In the genomic region with DNA sequence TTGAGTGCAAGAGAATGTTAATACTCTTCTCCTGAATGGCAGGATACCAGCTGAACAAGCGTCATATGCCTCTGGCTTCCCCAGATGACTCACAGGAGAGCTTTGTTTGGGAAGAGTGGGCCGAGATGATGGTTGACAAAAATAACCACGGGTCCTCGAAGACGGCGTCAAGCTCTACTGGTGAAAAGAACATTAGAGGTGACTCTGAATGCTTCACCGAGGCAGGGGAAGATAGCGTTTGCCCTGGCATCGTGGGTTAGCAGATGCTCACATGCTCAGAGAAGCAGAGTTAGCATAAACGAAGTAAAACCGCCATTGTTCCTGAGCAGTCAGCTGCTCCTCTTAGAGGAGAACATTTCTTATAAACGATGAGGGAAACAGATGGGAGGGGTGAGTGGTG, we compare ENCODE assay signal across 14 mouse cellular contexts. TPM values are rescaled to one million over a fixed set of nuclear protein-coding genes. Genes with fewer than 3 reads are reported as not detected.
DNase-seq lines count a peak whose midpoint lies in the region; ATAC-seq and TF ChIP-seq lines count a peak whose summit lies in the region.
"Had no signal": no experiment of that assay in that cellular context is flagged by ENCODE, and none has a peak within 500 bp of the region (broad histone marks: within the 10 kb centered on the region; RNA-seq: fewer than 3 reads in every experiment).

No protein-coding gene starts in this region.

- H3K36me3 ChIP-seq in forebrain, postnatal 0 days (ENCODE audit: insufficient read depth): no peaks in the 10 kb centered on the region
- no peaks in the 10 kb centered on the region for H3K36me3 ChIP-seq in forebrain, embryonic 15.5 days
- H3K36me3 ChIP-seq in forebrain, embryonic 10.5 days (replicated peaks): peaks cover 26% of the 10 kb centered on the region
- H3K36me3 ChIP-seq: midbrain, embryonic 15.5 days had no signal

- H3K27ac ChIP-seq in forebrain, postnatal 0 days (ENCODE audit: low read depth, low read length): no peak overlapping the region
- H3K27ac ChIP-seq in forebrain, embryonic 15.5 days (replicated peaks): no peak overlapping the region
- H3K27ac ChIP-seq in olfactory bulb, adult 2 months (ENCODE audit: insufficient read depth, low read depth, low read length): peak overlapping the region; percentile 99
- H3K27ac ChIP-seq in forebrain, embryonic 10.5 days: no peak overlapping the region
- H3K27ac ChIP-seq: intestine, embryonic 15.5 days; midbrain, embryonic 15.5 days; stomach, embryonic 15.5 days had no signal

- no peak overlapping the region for H3K9ac ChIP-seq in forebrain, postnatal 0 days
- no peak overlapping the region for H3K9ac ChIP-seq in forebrain, embryonic 15.5 days (replicated peaks)
- H3K9ac ChIP-seq: intestine, embryonic 15.5 days; midbrain, embryonic 15.5 days; stomach, embryonic 15.5 days had no signal

- H3K9me3 ChIP-seq in forebrain, postnatal 0 days (ENCODE audit: low read length): no peaks in the 10 kb centered on the region
- H3K9me3 ChIP-seq in forebrain, embryonic 15.5 days: no peaks in the 10 kb centered on the region
- no peaks in the 10 kb centered on the region for H3K9me3 ChIP-seq in forebrain, embryonic 10.5 days
- H3K9me3 ChIP-seq: intestine, embryonic 15.5 days; midbrain, embryonic 15.5 days; stomach, embryonic 15.5 days had no signal

- no peak overlapping the region for H3K4me2 ChIP-seq in forebrain, postnatal 0 days (ENCODE audit: low read depth)
- no peak overlapping the region for H3K4me2 ChIP-seq in forebrain, embryonic 15.5 days (replicated peaks)
- H3K4me2 ChIP-seq: intestine, embryonic 15.5 days; midbrain, embryonic 15.5 days; stomach, embryonic 15.5 days had no signal

- no peak for TF ChIP-seq POLR2A in olfactory bulb, adult 2 months (IDR thresholded peaks at IDR 0.05; ENCODE audit: insufficient read depth, low read depth, low read length)

- WGBS in forebrain, postnatal 0 days: 27% methylated on average over 12 of the region's 12 CpGs
- WGBS in forebrain, embryonic 15.5 days: 41% methylated on average over 12 of the region's 12 CpGs
- 7% methylated on average over 12 of the region's 12 CpGs for WGBS in olfactory bulb, adult 2 months
- WGBS in forebrain, embryonic 10.5 days: 76% methylated on average over 12 of the region's 12 CpGs

- no peaks in the 10 kb centered on the region for H3K27me3 ChIP-seq in forebrain, postnatal 0 days (ENCODE audit: insufficient read depth, low read length)
- H3K27me3 ChIP-seq in forebrain, embryonic 15.5 days: no peaks in the 10 kb centered on the region
- H3K27me3 ChIP-seq in forebrain, embryonic 10.5 days (ENCODE audit: poor library complexity, severe bottlenecking): no peaks in the 10 kb centered on the region
- H3K27me3 ChIP-seq: intestine, embryonic 15.5 days; midbrain, embryonic 15.5 days; stomach, embryonic 15.5 days had no signal

- ATAC-seq in forebrain, postnatal 0 days: peak; percentile 38; the same call in 1 of the 2 replicates
- no peak for ATAC-seq in forebrain, embryonic 15.5 days (replicated peaks)
- no peak for ATAC-seq in activated CD4-positive, CD25-positive, alpha-beta regulatory T cell, adult 4 months
- ATAC-seq: intestine, embryonic 15.5 days; midbrain, embryonic 15.5 days had no signal

- DNase-seq in forebrain, postnatal 0 days: peak; percentile 47
- peak; percentile 14 for DNase-seq in lung, postnatal 10 days
- DNase-seq in lung, postnatal 25 days (ENCODE audit: low spot score): no peak
- DNase-seq in layer of hippocampus, adult 18-20 months (ENCODE audit: low spot score in 2 of 2): peak; percentile 61 to 73
- DNase-seq in forebrain, embryonic 10.5 days (ENCODE audit: extremely low spot score, low spot score): no peak
- DNase-seq: adrenal gland, postnatal 36 days; embryo, embryonic 11 days; lung, adult 18-20 months had no signal

- no peaks in the 10 kb centered on the region for H3K4me1 ChIP-seq in forebrain, postnatal 0 days (ENCODE audit: insufficient read depth)
- peaks cover 8% of the 10 kb centered on the region; the same call in 1 of the 2 replicates for H3K4me1 ChIP-seq in forebrain, embryonic 15.5 days
- peaks cover 9% of the 10 kb centered on the region for H3K4me1 ChIP-seq in olfactory bulb, adult 2 months (ENCODE audit: control insufficient read depth, insufficient read depth, low read length)
- H3K4me1 ChIP-seq in forebrain, embryonic 10.5 days: peaks cover 15% of the 10 kb centered on the region
- H3K4me1 ChIP-seq: intestine, embryonic 15.5 days; midbrain, embryonic 15.5 days; stomach, embryonic 15.5 days had no signal

- no peak overlapping the region for H3K4me3 ChIP-seq in forebrain, postnatal 0 days (ENCODE audit: low read depth, low read length)
- no peak overlapping the region for H3K4me3 ChIP-seq in forebrain, embryonic 15.5 days
- 0 out of 2 replicates have a peak overlapping the region, but pooled peaks have one; percentile 14 for H3K4me3 ChIP-seq in olfactory bulb, adult 2 months (ENCODE audit: insufficient read depth, low read depth, low read length)
- H3K4me3 ChIP-seq in forebrain, embryonic 10.5 days: no peak overlapping the region
- H3K4me3 ChIP-seq: intestine, embryonic 15.5 days; midbrain, embryonic 15.5 days; stomach, embryonic 15.5 days had no signal

- no peak for TF ChIP-seq CTCF in forebrain, postnatal 0 days (IDR thresholded peaks at IDR 0.05; ENCODE audit: low read depth)
- TF ChIP-seq CTCF in olfactory bulb, adult 2 months (IDR thresholded peaks at IDR 0.05; ENCODE audit: insufficient read depth, low read depth, low read length): no peak

RNA-seq across cellular contexts. Expression of gene Mmgt2, which starts 21.0 kb away (rescaled TPM):
- total RNA-seq in forebrain, postnatal 0 days (2014; rRNA removed): 22.6 and 37.0 TPM in 2 replicates
- 22.4 and 23.3 TPM in 2 replicates for polyA plus RNA-seq in forebrain, postnatal 0 days (2015; fragmentation: Nextera tagmentation; extraction: Ambion mirVana)
- 26.2 and 30.7 TPM in 2 replicates for polyA plus RNA-seq in forebrain, embryonic 15.5 days (2015; fragmentation: Nextera tagmentation; extraction: Ambion mirVana)
- 10 to 100 TPM; 14.2 to 15.9 TPM for total RNA-seq in layer of hippocampus, adult 18-20 months (2021)
- polyA plus RNA-seq in olfactory bulb, adult 2 months (2012; ENCODE audit: insufficient read depth, insufficient read length, low replicate concordance, missing spikeins): not detected in 2 replicates
- 10 to 100 TPM; 32.9 to 42.3 TPM for polyA plus RNA-seq in activated CD4-positive, CD25-positive, alpha-beta regulatory T cell, adult 4 months (2017; shearing (Covaris generic))
- 38.6 and 39.0 TPM in 2 replicates for polyA plus RNA-seq in forebrain, embryonic 10.5 days (2016; fragmentation: Nextera tagmentation; extraction: Ambion mirVana)

RNA-seq across cellular contexts. Expression of gene Lrrc75a, which starts 21.1 kb away (rescaled TPM):
- total RNA-seq in forebrain, postnatal 0 days (2014; rRNA removed): 13.2 and 18.1 TPM in 2 replicates
- 6.5 and 7.1 TPM in 2 replicates for polyA plus RNA-seq in forebrain, postnatal 0 days (2015; fragmentation: Nextera tagmentation; extraction: Ambion mirVana)
- polyA plus RNA-seq in forebrain, embryonic 15.5 days (2015; fragmentation: Nextera tagmentation; extraction: Ambion mirVana): 11.1 and 11.3 TPM in 2 replicates
- total RNA-seq in layer of hippocampus, adult 18-20 months (2021): 1 to 10 TPM; 8.5 to 8.7 TPM
- not detected in 2 replicates for polyA plus RNA-seq in olfactory bulb, adult 2 months (2012; ENCODE audit: insufficient read depth, insufficient read length, low replicate concordance, missing spikeins)
- 1 to 10 TPM; 1.0 to 1.7 TPM for polyA plus RNA-seq in activated CD4-positive, CD25-positive, alpha-beta regulatory T cell, adult 4 months (2017; shearing (Covaris generic))
- polyA plus RNA-seq in forebrain, embryonic 10.5 days (2016; fragmentation: Nextera tagmentation; extraction: Ambion mirVana): 9.1 and 10.0 TPM in 2 replicates

Comparison
In these comparisons a context has a peak if more than half of its experiments do, and no peak if none do; other contexts are left out.
1. DNase-seq: peak in forebrain, postnatal 0 days (single experiment), lung, postnatal 10 days (single experiment) and layer of hippocampus, adult 18-20 months (2 of 2); none in lung, postnatal 25 days (single experiment) and forebrain, embryonic 10.5 days (single experiment).
2. RNA of gene Mmgt2, which starts 21.0 kb away (polyA plus RNA-seq): 32.9 to 42.3 TPM in activated CD4-positive, CD25-positive, alpha-beta regulatory T cell, adult 4 months, 38.6 to 39.0 TPM in forebrain, embryonic 10.5 days, 26.2 to 30.7 TPM in forebrain, embryonic 15.5 days and 22.4 to 23.3 TPM in forebrain, postnatal 0 days; not detected in olfactory bulb, adult 2 months; every median in the first group is over 10 times any median in the second.